Mouse (Mus musculus) heart, postnatal 14 days (tissue): ENCODE measurements around the gene Pdss2. TPM values are rescaled to one million over a fixed set of nuclear protein-coding genes. Genes with fewer than 3 reads are reported as not detected.

Experiments
- DNase-seq, 2 experiments: peaks; one replicate each; pipeline ENCODE4 v3.0.0; 2021 to 2022
- intact Hi-C: fragments of 180-260 bp; cut with DNase I; formaldehyde crosslinking; loops from one replicate; pipeline ENCODE4 v1.15.1; 2025
- total RNA-seq, 2 experiments: library from RNA; stranded (reverse); gene quantifications; 2 replicates each; pipeline ENCODE4 v1.2.3; 2021

The Pdss2 gene
- total RNA-seq, 2 experiments from 2014 or later, result 23.7 to 27.3 TPM

DNA sequence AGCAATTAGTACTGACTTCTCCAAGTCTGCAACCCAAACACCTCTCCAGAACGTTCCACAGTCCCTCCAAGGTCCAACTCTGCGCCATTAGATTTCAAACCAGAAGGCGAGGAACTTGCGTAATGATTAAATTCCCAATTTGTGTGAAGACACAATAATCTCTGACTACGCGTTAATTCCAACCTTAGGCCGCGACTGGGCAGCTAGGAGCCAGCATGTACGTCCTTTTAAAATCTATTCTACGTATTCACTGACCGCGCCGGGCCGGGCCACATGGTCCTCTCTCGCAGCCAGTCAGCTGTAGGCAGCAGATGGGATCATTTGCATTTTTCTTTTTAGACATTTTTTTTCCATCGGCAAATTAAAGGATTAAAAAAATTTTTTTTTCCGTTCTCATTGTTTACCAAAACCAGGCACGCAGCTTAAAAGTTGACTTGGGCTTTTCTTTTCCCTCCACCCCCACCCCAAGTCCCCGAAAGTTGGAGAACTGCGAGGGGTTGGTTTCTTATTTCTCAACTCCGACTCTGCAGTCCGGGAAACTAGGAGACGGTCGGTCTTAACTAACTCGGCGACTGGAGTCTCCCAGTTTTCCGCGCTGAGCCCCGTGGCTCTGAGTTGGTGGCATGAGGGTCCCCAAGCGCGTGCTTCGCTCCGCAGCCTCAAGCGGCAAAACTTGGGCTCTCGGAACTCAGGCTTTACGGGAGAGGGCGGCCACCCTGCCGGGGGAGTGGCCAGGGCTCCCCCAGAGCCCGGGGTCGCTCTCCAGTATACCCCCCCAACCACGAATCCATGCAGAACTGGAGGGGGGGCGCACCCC lies 256.8 kb downstream of the Pdss2 start:
- intact Hi-C loops, result loop anchor here (10.0 kb wide), 1 partner anchor 263 kb away; no protein-coding TSS in a partner anchor
- peak; percentile 57 to 59 for DNase-seq

DNA sequence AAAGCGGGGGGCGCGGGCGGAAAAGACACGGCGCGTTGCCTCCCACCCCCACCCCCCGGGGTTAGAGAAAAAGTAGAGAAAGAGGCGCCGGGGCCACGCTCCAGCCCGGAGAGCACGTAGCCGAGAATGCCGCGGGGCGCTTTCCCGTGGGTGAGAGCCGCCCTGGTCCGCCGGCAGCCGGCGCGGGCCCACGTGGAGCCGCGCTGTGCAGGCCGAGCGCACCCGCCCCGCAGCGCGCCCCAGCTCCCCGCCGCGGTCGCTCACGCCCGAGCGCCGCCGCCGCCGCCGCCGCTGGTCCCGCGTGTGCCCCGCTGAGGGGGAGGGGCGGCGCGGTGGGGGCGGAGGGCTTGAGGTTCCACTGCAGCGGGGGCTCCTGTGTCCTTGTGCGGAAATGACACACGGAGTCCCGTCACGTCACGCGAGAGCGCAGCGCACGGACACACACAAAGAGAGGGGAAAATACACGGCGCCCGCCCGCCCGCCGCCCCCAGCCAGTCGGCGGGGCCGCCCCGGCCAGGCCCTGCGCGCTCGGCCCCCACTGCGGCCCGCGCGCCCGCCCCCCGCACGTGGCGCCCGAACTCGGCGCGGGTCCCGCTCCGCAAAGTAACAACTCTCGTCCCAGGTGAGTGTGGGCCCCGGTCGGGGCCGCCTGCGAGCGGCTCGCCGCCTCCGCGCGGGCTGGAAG lies 257.6 kb downstream of the Pdss2 start, which contains the start of gene Bend3:
Gene Bend3 (plus strand): TSS at position 81 of the 685 bp plus-strand sequence.
- DNase-seq, result peak; percentile 67 to 69
- intact Hi-C loops, result loop anchor here (1.0 to 10.0 kb wide), 2 partner anchors 61 to 264 kb away; partner anchors contain the start of gene 1700021F05Rik

DNA sequence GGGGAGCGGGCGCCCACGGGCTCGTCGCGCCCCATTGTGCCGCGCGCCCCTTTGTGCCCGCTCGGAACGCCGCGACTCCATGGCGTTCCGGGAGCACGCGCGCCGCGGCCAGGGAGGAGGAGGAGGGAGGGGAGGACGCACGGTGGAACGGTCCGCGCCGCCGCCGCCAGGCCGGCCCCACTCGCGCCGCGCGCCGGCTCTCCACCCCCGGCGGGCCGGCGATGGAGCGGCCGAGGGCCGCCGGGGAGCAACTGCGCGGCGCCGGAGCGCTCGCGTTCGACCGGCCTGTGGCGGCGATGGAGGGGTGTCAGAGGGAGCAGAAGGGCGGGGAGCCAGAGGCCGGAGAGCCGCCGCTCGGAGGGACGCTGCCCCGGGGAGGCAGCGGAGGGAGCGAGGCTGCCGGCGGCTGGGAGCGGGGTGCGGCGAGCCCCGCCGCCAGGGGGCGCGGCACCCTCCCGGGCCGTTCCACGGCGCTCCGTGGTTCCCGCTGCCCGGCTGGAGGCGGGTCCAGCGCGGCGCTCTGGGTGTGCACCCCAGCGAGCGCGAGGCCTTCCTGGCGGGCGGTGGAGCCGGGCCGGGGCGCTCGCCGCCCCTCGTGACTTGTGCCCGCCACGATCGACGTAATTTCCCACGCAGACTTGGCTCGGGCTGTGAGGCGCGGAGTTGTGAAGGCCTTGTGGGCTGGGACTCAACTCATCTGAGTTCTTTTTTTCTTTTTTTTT lies 258.3 kb downstream of the Pdss2 start:
- peak; percentile 93 to 96 for DNase-seq
- intact Hi-C loops, result loop anchor here (1.0 to 10.0 kb wide), 2 partner anchors 61 to 265 kb away; partner anchors contain the start of gene 1700021F05Rik

DNA sequence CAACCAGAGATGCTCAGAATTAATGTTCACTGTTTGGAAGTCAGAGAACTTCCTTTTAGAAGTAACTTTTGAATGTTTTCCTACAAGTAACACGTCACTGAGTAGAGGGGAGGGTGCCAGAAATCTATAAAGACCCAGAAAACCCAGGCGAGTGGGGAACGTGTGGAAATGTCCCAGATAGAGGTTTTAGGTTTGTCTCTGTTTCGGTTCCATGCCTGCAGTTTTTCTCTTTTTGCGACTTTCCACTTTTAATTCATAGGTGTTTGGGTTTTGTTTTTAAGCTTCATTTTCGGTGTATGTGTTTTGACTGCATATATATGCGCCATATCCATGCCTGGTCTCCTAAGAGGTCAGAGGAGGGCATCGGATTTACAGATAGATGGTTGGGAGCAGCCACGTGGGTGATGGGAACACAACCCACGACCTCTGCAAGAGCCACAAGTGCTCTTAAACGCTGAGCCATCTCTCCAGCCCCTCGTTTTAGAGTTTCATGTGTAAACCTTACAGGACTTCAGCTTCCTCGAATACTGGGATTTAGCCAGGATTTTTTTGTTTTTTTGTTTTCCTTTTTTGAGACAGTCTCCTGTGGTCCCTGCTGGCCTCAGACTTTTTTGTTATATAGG lies 259.1 kb downstream of the Pdss2 start:
- intact Hi-C loops, result no loop called here
- DNase-seq, result no peak

DNA sequence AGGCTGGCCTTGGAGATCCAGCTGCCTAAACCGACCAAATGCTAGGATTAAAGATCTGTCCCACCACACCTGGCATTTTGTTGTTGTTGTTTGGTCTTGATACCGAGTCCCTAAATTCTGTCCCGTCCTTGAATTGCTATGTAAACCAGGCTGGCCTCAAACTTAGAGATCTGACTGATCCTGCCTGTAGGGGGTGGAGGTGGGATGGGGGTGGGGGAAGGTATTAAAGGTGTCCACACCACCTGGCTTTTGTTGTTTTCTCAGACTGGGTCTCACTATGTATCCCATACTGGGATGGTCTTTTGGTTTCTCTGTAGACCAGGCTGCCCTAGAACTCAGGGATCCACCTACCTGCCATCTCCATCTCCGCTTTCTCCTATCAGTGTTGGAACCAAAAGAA lies 259.9 kb downstream of the Pdss2 start:
- no peak for DNase-seq
- intact Hi-C loops, result no loop called here

DNA sequence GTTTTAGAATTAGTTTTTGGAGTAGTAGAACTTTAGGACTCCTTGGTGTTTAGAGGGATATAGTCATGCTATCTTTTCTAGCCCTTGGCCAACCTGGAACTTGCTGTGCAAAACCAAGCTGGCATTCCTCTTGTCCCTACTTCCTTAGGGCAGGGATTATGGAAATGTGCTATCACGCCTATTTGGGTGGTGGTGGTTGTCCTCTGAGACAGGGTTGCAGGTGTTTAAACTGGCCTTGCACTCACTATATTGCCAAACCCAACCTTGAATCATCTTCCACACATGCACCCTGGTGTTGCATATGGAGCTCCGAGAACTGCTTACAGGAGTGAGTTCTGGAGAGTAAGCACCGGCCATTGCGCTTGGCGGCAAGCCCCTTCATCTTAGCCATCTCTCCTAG lies 260.7 kb downstream of the Pdss2 start:
- intact Hi-C loops, result no loop called here
- DNase-seq, result no peak

DNA sequence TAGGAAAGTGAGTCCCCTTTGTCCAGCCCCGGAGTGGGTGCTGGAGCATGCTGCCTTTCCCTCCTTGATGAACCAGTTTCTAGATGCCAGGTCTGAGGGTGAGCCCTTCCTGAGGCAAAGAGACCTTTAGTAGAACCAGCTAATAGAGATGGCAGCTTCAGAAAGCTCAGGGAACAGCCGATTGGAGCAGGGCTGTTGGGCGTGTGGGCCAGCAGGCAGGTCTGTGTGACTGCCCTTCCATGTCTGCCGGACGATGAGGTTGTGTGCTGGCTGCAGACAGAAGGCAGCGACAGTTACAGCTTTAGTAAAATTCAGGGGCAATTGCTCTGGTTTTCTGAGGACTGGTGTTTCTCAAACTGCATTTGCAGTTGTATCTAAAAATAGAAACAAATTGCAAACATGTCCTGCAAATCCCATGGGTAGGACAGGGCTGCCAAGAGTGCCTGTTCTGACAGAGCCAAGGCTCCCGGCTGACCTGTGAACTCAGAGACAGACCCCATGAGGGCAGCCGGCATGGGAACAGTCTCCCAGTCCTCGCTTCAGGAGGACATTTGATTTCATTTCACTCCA lies 262.2 kb downstream of the Pdss2 start:
- DNase-seq, result peak; percentile 49 to 73
- intact Hi-C loops, result no loop called here

DNA sequence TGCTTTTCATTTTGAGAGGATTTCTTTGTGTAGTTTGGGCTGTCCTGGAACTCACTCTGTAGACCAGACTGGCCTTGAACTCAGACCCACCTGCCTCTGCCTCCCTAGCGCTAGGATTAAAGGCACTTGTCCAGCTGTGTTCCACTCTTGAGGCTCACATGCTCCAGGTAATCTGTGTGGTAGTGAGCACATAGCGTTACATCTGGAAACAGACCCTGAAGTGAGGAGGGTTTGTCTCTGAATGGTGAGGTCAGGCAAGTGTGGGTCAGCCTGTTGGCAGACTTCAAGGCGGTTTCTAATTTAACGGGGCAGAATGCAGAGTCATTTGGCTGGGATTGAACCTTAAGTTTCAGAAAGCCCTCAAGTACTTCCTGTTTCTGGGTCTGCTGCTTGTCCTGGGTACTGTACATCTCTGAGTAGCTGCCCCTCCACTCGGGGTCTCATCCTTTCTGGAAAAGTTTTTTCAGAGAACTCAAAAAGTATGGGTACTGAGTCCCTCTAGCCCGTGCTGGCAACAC lies 264.5 kb downstream of the Pdss2 start:
- DNase-seq, result no peak
- intact Hi-C loops, result no loop called here

DNA sequence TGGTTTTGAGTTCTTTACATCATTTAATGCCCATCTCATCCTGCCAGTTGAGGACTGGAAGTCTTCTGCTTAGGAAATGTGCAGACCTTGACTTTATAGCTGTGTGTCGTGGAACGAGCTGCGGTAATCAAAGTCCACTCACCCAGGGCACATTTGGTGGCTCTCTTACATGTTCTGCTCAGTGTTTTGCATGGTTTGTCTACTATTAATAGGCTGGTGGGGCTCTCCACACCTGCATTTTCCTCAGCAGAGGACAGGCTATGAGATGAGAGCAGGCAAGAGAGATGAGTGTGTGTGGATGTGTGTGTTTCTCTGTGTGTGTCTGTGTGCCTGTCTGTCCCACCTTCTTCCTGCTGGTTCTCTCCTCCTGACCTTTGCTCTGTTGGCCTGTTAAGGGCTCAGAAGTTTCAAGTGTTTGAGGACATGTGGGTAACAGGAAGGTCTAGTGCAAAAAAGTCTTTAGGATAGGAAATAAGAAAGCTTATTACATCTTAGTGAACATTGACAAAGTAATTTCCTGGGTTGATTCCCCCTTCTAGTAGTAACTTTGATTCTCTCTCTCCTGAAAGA lies 266.2 kb downstream of the Pdss2 start:
- intact Hi-C loops, result no loop called here

DNA sequence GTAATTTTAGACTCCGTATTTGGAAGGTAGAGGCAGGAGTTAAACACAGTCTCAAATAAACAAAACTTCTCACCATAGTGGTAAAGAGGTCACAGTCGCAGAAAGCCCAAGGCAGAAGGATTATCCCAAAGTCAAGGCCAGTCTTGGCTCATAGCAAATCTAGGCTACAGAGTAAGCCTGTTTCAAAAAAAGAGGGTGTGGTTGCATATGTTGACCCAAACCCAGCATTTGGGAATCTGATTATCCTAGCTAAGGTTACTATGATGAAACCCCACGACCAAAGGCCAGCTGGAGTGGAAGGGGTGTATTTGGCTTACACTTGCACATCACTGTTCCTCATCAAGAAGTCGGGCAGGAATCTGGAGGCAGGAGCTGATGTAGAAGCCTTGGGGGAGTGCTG lies 267.0 kb downstream of the Pdss2 start:
- intact Hi-C loops, result no loop called here
- DNase-seq, result no peak

More for the DNA sequence above, 266.2 kb downstream of the Pdss2 start:
- no peak for DNase-seq

DNA sequence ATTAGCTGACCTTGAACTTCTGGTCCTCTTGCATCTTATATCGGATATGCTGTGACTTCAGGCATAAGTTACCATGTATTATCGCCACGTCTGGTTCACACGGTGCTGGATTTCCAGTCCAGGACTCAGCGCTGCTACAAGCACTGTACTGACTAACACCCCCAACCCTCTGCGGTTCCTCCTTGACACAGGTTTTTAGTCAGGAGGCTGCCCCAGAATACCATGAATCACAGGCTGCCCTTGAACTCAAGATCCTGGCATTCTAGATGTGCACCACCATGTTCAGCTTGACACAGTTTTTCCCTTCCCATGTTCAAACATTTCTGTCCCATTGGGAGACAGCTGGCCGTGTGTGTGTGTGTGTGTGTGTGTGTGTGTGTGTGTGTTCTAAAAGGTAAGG lies 267.9 kb downstream of the Pdss2 start:
- DNase-seq, result no peak
- intact Hi-C loops, result no loop called here

DNA sequence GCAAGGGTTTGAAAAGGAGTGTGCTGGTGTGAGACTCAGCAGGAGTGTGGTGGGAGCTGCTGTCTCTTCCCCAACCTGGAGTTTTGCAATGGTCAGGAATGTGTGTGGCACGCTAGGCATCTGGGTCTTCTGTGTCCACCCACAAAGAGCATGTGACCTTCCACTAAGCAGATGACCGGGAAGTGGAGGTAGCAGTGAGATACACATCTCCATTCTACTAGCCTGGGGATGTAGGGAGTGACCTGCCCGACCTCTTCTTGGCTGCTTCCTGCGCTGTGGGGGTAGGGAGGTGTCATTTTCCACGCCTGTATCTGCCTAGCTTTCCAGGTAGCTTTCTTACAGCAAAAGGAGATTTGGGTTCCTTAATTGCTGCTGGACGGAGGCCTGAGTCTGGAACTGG lies 268.3 kb downstream of the Pdss2 start:
- no peak for DNase-seq

DNA sequence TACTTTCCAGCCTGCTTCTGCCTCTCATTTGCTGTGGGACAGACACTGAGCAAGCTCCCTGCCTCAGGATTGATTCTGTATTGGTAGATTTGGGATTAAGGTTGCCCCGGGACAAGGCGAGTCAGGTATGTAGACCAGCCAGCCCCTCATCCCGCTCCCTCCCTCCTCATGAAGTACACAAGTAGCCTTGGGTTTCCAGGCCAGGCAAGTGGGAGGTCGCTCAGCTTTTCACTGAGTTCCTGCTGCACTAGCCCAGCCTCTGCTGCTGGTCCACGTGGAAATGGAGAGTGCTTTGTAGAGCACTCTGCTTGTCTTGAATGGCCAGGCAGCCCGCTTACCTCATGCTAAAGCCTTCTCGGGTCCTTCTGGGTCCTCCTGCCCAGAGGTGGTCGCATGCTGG lies 268.7 kb downstream of the Pdss2 start:
- no peak for DNase-seq
- intact Hi-C loops, result no loop called here

More for the DNA sequence above, 268.3 kb downstream of the Pdss2 start:
- intact Hi-C loops, result no loop called here

DNA sequence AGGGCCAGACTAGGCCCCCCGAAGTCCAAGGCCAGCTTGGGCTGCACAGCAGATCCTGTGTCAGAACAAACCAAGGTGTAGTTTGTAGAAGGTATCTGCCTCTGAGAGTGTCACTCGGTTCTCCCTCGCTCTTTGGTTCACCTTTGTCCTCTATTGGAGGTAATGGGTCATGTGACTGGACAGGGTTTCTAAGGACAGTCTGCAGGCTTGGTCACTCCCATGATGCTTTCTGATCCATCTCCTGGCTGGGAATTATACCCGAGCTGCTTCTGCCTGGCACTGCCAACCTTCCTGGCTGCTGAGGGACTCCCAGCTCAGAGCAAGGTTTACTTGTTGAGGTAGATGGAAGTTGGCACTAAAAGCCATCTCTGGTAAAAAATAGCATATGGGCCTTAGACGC lies 269.6 kb downstream of the Pdss2 start:
- intact Hi-C loops, result no loop called here
- DNase-seq, result peak in 1 of 2 experiments; percentile 45

DNA sequence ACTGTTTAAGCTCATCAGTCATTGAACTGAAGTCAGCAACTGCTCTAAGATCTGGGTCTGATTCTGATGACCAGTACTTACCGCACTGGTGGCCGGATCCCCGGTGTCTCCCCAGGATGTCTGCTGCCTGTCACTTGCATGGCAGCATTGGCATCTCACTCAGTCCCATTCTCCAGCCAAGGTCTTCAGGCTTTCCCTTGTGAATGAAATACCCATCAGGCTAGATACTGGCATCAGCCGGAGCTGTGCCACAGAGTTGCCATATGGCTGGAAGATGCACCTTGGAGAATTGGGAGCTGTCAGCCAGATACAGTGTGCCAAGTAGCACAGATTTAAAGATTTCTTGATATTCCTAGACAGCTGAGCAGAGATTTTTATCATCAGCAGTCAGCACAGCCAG lies 281.3 kb downstream of the Pdss2 start:
- intact Hi-C loops, result no loop called here
- DNase-seq, result no peak

DNA sequence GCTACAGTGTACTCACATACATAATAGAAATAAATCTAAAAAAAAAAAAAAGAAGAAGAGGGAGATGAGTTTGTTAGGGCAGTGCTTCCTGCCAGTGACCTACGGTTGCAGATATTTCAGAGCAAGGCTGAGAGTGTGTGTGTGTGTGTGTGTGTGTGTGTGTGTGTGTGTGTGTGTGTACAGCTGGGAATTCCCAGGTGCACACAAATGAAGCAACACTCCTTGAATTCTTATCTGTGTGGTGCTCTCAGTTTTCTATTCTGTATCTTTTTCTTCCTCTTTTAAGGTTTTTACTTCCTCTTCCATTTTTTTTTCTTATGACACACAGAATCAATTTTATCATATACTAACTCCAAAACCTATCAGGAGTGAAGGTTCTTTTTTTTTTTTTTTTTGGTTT lies 283.0 kb downstream of the Pdss2 start:
- intact Hi-C loops, result no loop called here

DNA sequence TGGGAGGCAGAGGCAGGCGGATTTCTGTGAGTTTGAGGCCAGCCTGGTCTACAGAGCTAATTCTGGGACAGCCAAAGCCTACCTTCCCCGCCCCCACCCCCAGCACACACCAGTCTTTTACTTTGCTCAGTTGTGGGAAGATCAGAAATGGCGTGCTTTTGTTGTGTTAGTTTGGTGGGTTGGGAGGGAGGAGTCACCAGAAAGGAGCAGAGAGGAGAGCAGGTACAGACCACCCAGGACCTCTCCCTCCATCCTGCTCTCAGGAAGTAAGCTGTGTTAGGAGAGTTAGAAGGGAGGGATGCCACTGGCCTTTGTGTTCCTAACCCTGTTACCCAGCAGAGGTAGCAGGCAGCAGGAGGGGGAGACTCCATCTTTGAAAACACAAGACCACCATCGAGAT lies 285.8 kb downstream of the Pdss2 start:
- intact Hi-C loops, result no loop called here

More for the DNA sequence above, 283.0 kb downstream of the Pdss2 start:
- DNase-seq, result no peak

DNA sequence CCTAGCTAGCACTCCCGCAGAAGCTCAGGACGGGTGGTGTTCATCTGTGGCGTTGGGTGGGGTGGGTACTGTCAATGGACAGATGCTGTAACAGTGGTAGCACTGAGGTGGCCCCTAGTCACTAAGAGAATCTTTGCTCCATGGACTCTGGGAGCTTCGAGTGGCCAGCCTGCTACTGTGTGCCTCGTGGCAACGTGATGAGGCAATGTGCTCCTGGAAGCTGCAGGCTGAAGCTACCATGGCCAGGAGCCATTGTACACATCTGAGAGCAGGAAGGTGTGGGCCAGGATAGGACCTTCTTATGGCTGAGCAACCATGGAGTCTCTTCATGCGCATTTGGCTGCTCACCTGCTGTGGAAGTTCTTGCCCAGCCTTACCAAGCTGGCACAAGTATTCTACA lies 287.9 kb downstream of the Pdss2 start:
- DNase-seq, result no peak
- intact Hi-C loops, result no loop called here

More for the DNA sequence above, 285.8 kb downstream of the Pdss2 start:
- no peak for DNase-seq

DNA sequence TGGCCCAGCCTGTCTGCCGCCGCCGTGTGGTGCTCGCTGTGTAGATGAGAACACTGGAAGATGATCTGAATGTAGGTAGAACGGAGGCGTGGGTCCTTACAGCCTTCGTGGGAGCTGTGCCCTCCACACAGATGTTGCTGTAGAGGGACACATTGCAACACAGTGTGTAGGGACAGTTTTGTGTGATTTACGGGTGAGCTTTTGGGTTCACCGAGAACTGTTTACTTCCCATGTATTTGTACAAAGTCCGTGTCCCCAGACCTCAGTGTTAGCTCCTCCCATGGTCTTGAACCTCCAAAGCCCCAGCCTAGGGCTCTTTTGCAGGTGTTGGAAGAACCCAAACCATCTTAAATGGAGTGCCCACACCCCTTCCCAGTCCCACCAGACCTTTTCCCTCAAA lies 291.7 kb downstream of the Pdss2 start:
- no peak for DNase-seq
- intact Hi-C loops, result no loop called here
